Mouse (Mus musculus) gastrocnemius, postnatal 10 days (tissue): ENCODE data around the gene Pigx. TPM values are rescaled to one million over a fixed set of nuclear protein-coding genes. Genes with fewer than 3 reads are reported as not detected.

ENCODE experiments used
- DNase-seq: peaks from one replicate; pipeline ENCODE4 v3.0.0; 2021; ENCODE audit warnings: mixed read lengths
- long read RNA-seq, 2 experiments: library from polyadenylated mRNA; stranded (forward); transcript quantifications; one replicate each; pipeline ENCODE4 v2.0.0; 2021
- total RNA-seq, 2 experiments: library from RNA; stranded (reverse); gene quantifications; 2 replicates each; pipeline ENCODE4 v1.2.3; 2021

Pigx gene
- 10 to 100 TPM; 15.9 to 16.1 TPM for total RNA-seq
- long read RNA-seq, experiment 1, transcript Pigx-201 (6 exons, 993 nt) = major isoform, 6 of 19 reads
- long read RNA-seq, experiment 1, partial matches to known transcripts = 0 of 19 reads
- long read RNA-seq, experiment 1, other reads (novel, unspliced or antisense) = 5 of 19 reads
- long read RNA-seq, experiment 2, transcript Pigx-201 (6 exons, 993 nt) = major isoform, 5 of 11 reads
- long read RNA-seq, experiment 2, partial matches to known transcripts = 0 of 11 reads
- long read RNA-seq, experiment 2, other reads (novel, unspliced or antisense) = 3 of 11 reads

- peak; percentile 88 for DNase-seq
These were observed at the start of gene Pigx, which contains the start of gene Cep19 for GRCm38 (mm10) chr16:32099638-32100150. Pigx (minus strand) TSS chr16:32099740. Cep19 (plus strand) TSS chr16:32099800.

- DNase-seq = no peak
These were observed 48.2 kb upstream of the Pigx start for GRCm38 (mm10) chr16:32147589-32148207.

- DNase-seq = no peak
These were observed 45.1 kb upstream of the Pigx start for GRCm38 (mm10) chr16:32144592-32144991.

- DNase-seq = no peak
These were observed 44.2 kb upstream of the Pigx start for GRCm38 (mm10) chr16:32143766-32144165.

- no peak for DNase-seq
These were observed 39.4 kb upstream of the Pigx start for GRCm38 (mm10) chr16:32138954-32139353.

- no peak for DNase-seq
These were observed 36.4 kb upstream of the Pigx start for GRCm38 (mm10) chr16:32135842-32136357.

GRCm38 (mm10) chr16:32133148-32133547 is 33.6 kb upstream of the Pigx start:
- no peak for DNase-seq

- DNase-seq = no peak
These were observed 30.8 kb upstream of the Pigx start for GRCm38 (mm10) chr16:32130190-32130826.

GRCm38 (mm10) chr16:32129449-32130189 is 30.1 kb upstream of the Pigx start:
- DNase-seq = no peak

GRCm38 (mm10) chr16:32127046-32127445 is 27.5 kb upstream of the Pigx start:
- DNase-seq = no peak

GRCm38 (mm10) chr16:32125364-32125763 is 25.8 kb upstream of the Pigx start:
- DNase-seq = no peak

GRCm38 (mm10) chr16:32124444-32125335 is 25.1 kb upstream of the Pigx start:
- no peak for DNase-seq

GRCm38 (mm10) chr16:32124020-32124419 is 24.5 kb upstream of the Pigx start:
- DNase-seq = no peak

- no peak for DNase-seq
These were observed 20.9 kb upstream of the Pigx start for GRCm38 (mm10) chr16:32120454-32120853.

- no peak for DNase-seq
These were observed 16.6 kb upstream of the Pigx start for GRCm38 (mm10) chr16:32116186-32116585.

- no peak for DNase-seq
These were observed 16.2 kb upstream of the Pigx start for GRCm38 (mm10) chr16:32115781-32116180.

GRCm38 (mm10) chr16:32114968-32115695 is 15.6 kb upstream of the Pigx start:
- DNase-seq = peak; percentile 87

GRCm38 (mm10) chr16:32114406-32114805 is 14.9 kb upstream of the Pigx start:
- no peak for DNase-seq

GRCm38 (mm10) chr16:32113541-32114218 is 14.1 kb upstream of the Pigx start:
- no peak for DNase-seq
